In the genomic region with DNA sequence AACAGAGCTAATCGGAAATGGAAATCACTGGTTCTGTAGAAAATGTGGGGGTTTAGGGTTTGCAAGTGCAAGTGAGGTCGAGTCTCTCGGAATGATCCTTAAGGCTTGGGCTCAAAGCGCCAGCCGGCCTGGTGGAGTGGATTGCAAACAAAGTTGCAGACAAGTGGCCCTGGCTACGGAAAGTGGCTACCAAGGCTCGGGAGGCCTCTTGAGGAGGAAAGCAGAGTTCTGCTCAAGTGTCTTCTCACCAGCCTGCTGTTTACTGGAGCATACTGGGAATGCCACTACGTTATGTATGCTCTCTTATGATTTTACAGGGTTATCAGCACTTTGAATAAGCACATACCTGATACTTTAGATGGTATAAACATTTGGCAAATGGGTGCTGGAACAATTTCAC, we compare ENCODE assay signal across 18 mouse cellular contexts.
"Had no signal": no experiment of that assay in that cellular context is flagged by ENCODE, and none has a peak within 500 bp of the region (broad histone marks: within the 10 kb centered on the region; RNA-seq: fewer than 3 reads in every experiment).

No protein-coding gene starts in this region.

- H3K9ac ChIP-seq: intestine, embryonic 15.5 days; limb, embryonic 12.5 days; limb, embryonic 15.5 days; liver, embryonic 14.5 days; liver, postnatal 0 days; stomach, embryonic 15.5 days had no signal

- H3K4me3 ChIP-seq: intestine, embryonic 15.5 days; limb, embryonic 12.5 days; limb, embryonic 15.5 days; stomach, embryonic 15.5 days had no signal

- DNase-seq: kidney, adult 18-20 months; kidney, adult 9 months; kidney, postnatal 14 days; kidney, postnatal 4 days; left cerebral cortex, postnatal 4 days; liver, postnatal 0 days; midbrain, embryonic 14.5 days; right cerebral cortex, adult 18-20 months; right cerebral cortex, postnatal 14 days; right cerebral cortex, postnatal 4 days; thymus, postnatal 4 days had no signal

- H3K27me3 ChIP-seq: intestine, embryonic 15.5 days; stomach, embryonic 15.5 days had no signal

- H3K9me3 ChIP-seq: intestine, embryonic 15.5 days; limb, embryonic 12.5 days; limb, embryonic 15.5 days; stomach, embryonic 15.5 days had no signal

- H3K4me1 ChIP-seq: limb, embryonic 15.5 days had no signal

- ATAC-seq: intestine, embryonic 15.5 days; liver, postnatal 0 days had no signal

- H3K4me2 ChIP-seq: intestine, embryonic 15.5 days; limb, embryonic 12.5 days; limb, embryonic 15.5 days; liver, embryonic 11.5 days; midbrain, embryonic 11.5 days; stomach, embryonic 15.5 days had no signal

- H3K27ac ChIP-seq: intestine, embryonic 15.5 days; limb, embryonic 12.5 days; limb, embryonic 15.5 days; liver, embryonic 14.5 days; stomach, embryonic 15.5 days had no signal

- H3K36me3 ChIP-seq: intestine, embryonic 15.5 days; limb, embryonic 12.5 days; limb, embryonic 15.5 days; stomach, embryonic 15.5 days had no signal
